Mouse (Mus musculus): ENCODE data around the gene Ptgr1. TPM values are rescaled to one million over a fixed set of nuclear protein-coding genes. Genes with fewer than 3 reads are reported as not detected.

Gene Ptgr1
- total RNA-seq, 1 experiment from 2014 or later = 18.1 TPM

GRCm38 (mm10) chr4:58990609-58991434 lies 3.9 kb upstream of the Ptgr1 start:
- DNase-seq = no peak

GRCm38 (mm10) chr4:58989303-58989898 lies 2.5 kb upstream of the Ptgr1 start:
- no peak for DNase-seq

GRCm38 (mm10) chr4:58985157-58985648 lies 1.7 kb downstream of the Ptgr1 start:
- peak; percentile 91 for DNase-seq

- DNase-seq = no peak
Measured at GRCm38 (mm10) chr4:58982806-58983205, 4.1 kb downstream of the Ptgr1 start.

- no peak for DNase-seq
Measured at GRCm38 (mm10) chr4:58981421-58981820, 5.5 kb downstream of the Ptgr1 start.

- no peak for DNase-seq
Measured at GRCm38 (mm10) chr4:58975711-58976110, 11.2 kb downstream of the Ptgr1 start.

GRCm38 (mm10) chr4:58970678-58971077 lies 16.2 kb downstream of the Ptgr1 start:
- no peak for DNase-seq

GRCm38 (mm10) chr4:58965136-58965535 lies 21.8 kb downstream of the Ptgr1 start:
- no peak for DNase-seq

- no peak for DNase-seq
Measured at GRCm38 (mm10) chr4:58963271-58963670, 23.6 kb downstream of the Ptgr1 start.

GRCm38 (mm10) chr4:58961719-58962118 lies 25.2 kb downstream of the Ptgr1 start:
- no peak for DNase-seq

GRCm38 (mm10) chr4:58952630-58953029 lies 34.3 kb downstream of the Ptgr1 start:
- no peak for DNase-seq

GRCm38 (mm10) chr4:58948391-58948790 lies 38.5 kb downstream of the Ptgr1 start:
- no peak for DNase-seq

GRCm38 (mm10) chr4:58944695-58945094 lies 42.2 kb downstream of the Ptgr1 start:
- DNase-seq = no peak

GRCm38 (mm10) chr4:58944206-58944553 lies 42.7 kb downstream of the Ptgr1 start:
- no peak for DNase-seq

- peak; percentile 91 for DNase-seq
Measured at GRCm38 (mm10) chr4:58943420-58944205, 43.3 kb downstream of the Ptgr1 start, which contains the start of gene Zkscan16. Gene Zkscan16, plus strand, starts transcription at chr4:58943628.

GRCm38 (mm10) chr4:58942942-58943341 lies 44.0 kb downstream of the Ptgr1 start:
- no peak for DNase-seq

- no peak for DNase-seq
Measured at GRCm38 (mm10) chr4:58941638-58942037, 45.3 kb downstream of the Ptgr1 start.

GRCm38 (mm10) chr4:58935846-58936245 lies 51.1 kb downstream of the Ptgr1 start:
- DNase-seq = peak; percentile 35

- peak; percentile 78 for DNase-seq
Measured at GRCm38 (mm10) chr4:58934746-58935476, 52.0 kb downstream of the Ptgr1 start.

- DNase-seq = no peak
Measured at GRCm38 (mm10) chr4:58934308-58934707, 52.6 kb downstream of the Ptgr1 start.

- no peak for DNase-seq
Measured at GRCm38 (mm10) chr4:58932541-58932940, 54.4 kb downstream of the Ptgr1 start.

GRCm38 (mm10) chr4:58927661-58928060 lies 59.3 kb downstream of the Ptgr1 start:
- DNase-seq = no peak
